Mouse (Mus musculus): ENCODE results near the gene Cacna2d1. TPM values are rescaled to one million over a fixed set of nuclear protein-coding genes. Genes with fewer than 3 reads are reported as not detected.

The Cacna2d1 gene
- total RNA-seq, 2 experiments from 2014 or later = 57.2 to 62.6 TPM

DNA sequence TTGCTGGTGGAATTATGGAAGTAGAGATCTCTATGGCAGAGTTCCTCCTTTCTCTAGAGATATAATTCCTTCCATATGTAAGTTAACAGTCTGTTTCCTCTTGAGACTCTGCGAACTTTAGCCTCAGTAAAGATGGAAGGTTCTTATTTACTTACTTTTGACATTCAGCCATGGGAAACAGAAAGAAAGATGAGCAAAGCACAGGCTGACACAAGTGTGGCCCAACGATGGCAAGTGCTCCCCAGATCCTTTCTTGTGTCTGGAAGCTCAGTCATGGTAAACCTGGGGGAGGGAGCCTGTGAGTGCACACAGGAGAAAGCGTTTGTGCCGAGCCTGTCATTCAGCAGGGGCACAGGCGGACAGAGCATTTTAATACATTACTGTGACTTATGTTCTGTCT is 48.9 kb downstream of the Cacna2d1 start:
- DNase-seq = no peak

DNA sequence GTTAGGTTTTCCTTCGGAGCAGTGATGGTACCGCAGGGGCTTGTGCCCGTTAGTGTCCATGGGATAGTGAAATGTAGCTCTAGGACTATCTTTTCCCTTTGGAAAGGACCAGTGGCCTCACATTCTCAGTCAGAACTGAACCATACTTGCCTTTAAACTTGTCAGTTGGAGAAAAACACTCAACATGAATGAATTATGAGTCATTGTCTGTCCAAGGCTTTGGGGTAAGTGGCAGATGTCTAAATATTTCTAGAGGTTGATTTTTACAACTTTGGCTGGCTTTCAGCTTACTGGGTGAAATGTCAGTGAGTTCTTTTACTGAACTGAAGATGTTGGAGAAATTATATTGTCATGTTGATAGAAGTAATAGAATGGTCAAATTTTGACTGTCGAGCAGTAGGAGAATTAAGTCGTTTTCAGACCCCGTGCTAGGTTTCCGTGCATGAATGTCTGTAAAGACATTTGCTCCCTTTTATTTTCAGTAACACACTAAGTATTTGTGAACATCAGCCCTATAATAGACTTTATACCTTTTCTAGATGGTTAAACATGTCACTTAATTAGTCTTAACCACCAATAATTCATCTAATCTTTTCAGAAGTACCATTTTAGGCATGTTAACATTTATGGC is 50.9 kb downstream of the Cacna2d1 start:
- DNase-seq = no peak

- no peak for DNase-seq
Observed at GRCm38 (mm10) chr5:15985901-15986300, 51.4 kb downstream of the Cacna2d1 start.

GRCm38 (mm10) chr5:15991428-15992139 is 57.1 kb downstream of the Cacna2d1 start:
- no peak for DNase-seq

- DNase-seq = no peak
Observed at GRCm38 (mm10) chr5:15993252-15993944, 58.9 kb downstream of the Cacna2d1 start.

- DNase-seq = no peak
Observed at GRCm38 (mm10) chr5:15997190-15997589, 62.7 kb downstream of the Cacna2d1 start.

DNA sequence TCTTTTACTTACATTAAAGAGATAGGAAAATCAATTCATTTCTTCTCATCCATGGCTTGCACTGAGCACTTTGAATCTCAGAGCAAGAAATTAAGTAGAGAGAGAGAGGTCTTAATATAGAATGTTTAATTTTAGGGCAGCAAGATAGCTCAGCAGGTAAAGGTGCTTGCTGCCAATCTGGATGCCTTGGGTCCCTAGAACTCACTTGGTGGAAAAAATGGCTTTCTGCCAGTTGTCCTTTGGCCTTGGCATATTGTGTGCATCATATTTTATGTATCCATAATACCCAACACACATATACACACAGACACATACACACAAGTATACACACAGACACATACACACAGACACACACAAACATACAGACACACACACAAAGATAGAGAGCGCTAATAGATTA is 63.3 kb downstream of the Cacna2d1 start:
- no peak for DNase-seq

GRCm38 (mm10) chr5:16000917-16001316 is 66.4 kb downstream of the Cacna2d1 start:
- DNase-seq = no peak

GRCm38 (mm10) chr5:16002431-16003063 is 68.1 kb downstream of the Cacna2d1 start:
- no peak for DNase-seq

DNA sequence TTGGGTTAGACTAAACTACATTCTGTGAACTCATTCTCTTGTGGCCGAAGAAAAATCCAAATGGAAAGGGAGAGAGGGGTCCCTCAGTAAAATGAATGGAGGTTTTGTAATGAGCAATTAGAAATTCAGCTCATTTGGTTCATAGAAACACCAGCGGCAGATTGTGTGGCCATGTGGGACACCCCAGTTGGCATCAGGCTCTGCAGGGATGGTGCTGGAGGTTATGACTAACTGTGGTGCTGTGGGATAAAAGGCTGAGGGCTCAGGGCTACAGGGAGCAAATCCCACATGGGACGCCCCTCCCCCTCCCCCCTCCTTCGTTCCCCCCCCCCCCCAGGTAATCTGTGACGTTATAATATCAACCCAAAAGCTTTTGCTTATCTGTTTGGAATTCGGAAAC is 69.8 kb downstream of the Cacna2d1 start:
- DNase-seq = no peak

DNA sequence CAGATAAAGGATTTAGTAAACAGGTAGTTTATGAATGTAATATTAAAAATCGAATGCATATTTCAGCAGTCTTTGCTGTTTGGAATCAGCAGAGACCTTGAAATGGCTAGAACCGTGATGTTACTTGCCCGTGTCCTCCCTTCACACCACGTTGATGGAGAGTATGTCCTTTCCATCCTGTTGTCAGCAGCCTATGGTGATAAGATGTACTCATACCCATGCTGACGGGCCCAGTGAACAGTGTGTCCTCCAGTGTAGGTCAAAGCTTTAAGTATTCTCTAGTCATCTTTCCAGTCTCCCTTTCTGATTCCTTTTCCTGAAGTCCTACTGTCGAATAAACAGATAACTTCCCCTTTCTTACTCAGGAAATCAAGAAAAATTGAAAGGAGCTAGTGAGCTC is 72.5 kb downstream of the Cacna2d1 start:
- DNase-seq = no peak

DNA sequence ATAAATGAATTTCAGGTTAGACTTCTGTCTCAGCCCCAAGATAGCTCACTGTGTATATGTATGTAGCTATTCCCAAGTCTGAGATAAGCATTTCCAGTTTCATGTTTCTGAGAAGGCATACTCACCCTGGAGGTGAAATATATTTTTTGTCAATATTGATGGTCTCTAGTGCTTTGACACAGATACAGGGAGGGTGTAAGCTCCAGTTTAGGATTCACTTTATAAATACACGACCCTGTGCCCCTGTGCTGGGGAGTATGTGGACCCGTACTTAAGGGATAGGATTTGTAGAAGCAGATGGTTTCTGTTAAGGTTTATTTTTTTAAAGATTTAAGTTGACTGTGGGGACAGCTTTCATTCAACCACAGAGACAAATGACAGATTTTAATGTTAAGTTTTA is 79.2 kb downstream of the Cacna2d1 start:
- no peak for DNase-seq

- no peak for DNase-seq
Observed at GRCm38 (mm10) chr5:16014392-16014791, 79.9 kb downstream of the Cacna2d1 start.

GRCm38 (mm10) chr5:16024626-16025417 is 90.3 kb downstream of the Cacna2d1 start:
- DNase-seq = no peak

DNA sequence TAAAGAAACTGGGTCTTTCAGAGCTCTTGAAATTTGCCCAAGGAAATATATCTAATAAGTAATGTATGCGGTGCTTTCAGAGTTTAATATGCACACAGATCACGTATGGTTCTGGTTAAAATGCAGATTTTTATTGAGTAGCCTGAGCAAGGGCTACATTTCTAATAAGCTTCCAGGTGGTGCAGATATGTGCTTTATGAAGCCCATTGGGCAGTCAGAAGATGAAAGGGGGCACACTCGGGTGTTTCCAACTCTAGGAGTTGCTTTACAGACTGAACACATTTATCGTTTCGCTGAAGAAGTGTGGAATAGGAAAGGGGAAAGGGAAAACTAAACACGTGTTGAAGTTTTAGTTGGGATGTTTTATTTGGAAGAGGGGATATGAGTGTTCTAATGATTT is 94.4 kb downstream of the Cacna2d1 start:
- DNase-seq = no peak

GRCm38 (mm10) chr5:16029481-16029880 is 95.0 kb downstream of the Cacna2d1 start:
- no peak for DNase-seq

DNA sequence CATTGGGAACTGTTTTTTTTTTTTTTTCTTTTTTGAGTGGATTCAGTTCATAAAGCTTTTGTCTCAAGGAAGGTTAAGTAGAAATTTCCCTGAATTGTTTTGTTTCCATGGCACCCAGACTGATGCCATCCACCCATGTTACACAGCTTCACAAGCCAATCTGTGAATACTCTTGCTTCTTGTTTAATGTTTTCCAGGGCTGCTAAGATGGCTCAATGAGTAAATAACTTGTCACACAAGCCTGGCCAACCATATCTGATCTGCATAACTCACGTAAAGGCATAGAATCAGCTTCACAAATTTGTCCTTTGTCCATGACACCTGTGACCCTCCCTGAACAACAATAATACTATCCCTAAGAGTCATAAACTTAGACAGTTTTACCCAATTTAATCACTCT is 99.1 kb downstream of the Cacna2d1 start:
- DNase-seq = no peak

DNA sequence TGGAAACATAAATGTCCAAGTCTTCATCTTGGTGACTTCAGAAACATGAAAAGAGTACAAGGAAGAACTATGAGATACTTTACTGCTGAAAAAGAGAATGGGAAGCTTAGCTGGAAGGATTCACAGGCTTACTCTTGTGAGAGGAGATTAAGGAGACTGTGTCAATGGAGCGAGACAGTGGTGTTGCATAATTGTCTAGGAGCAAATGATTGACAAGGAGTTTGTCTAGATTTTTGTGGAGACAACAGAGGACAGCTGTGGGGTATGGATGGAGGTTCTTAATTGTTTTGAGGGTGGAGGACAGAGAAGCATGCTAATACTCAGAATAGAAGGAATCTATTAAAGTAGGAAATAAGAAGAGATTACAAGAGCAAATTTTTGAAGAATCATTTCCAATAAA is 100.8 kb downstream of the Cacna2d1 start:
- no peak for DNase-seq

GRCm38 (mm10) chr5:16045147-16045878 is 110.8 kb downstream of the Cacna2d1 start:
- DNase-seq = no peak

GRCm38 (mm10) chr5:16047452-16048191 is 113.1 kb downstream of the Cacna2d1 start:
- DNase-seq = peak; percentile 8

DNA sequence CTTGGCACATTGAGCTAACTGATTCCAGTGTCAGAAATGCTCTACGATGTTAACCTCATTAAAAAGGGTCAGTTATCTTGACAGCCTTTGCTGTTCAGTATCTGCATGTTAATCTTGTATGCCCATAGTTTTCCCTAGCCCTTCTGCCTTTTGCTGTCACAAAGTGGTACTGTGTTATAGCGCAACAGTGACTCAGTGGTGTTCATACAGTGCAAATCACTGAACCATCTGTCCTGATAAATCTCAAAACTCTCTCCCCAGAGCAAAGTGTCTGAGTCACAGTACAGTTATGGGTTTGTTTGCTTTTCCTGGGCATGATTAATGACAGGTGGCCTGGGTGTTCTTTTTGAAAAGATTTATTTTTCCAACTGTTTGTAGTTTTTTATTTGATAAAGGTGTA is 122.3 kb downstream of the Cacna2d1 start:
- DNase-seq = no peak
